Mouse (Mus musculus): ENCODE data around the gene Gm27027. TPM values are rescaled to one million over a fixed set of nuclear protein-coding genes. Genes with fewer than 3 reads are reported as not detected.

The Gm27027 gene
- polyA plus RNA-seq (2014; fragmentation: Illumina TruSeq; extraction: RNeasy Lipid Tissue Mini Kit (QIAGEN cat#74804); ENCODE audit: low read depth, low replicate concordance): not detected

DNA sequence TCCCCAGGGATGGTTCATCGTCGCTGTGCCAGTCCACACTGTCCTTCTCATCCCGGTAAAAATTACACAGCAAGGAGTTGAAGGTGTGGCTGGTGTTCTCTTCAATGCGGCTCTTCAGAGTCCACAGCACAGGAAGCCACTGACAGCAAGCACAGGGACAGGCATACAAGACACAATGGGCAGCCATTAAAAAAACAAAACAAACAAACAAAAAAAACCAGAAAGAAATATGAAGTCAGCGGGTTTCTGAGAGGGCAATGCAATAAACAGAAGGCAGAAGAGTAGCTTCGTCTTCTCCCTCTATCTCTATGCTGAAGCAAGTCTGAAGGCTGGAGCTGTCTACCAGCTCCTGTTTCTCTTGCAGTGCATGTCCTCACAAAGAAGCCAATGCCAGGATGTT lies at the start of gene Gm27027:
Gene Gm27027, minus strand, starts transcription at position 101 of the 400 bp plus-strand sequence.

DNA sequence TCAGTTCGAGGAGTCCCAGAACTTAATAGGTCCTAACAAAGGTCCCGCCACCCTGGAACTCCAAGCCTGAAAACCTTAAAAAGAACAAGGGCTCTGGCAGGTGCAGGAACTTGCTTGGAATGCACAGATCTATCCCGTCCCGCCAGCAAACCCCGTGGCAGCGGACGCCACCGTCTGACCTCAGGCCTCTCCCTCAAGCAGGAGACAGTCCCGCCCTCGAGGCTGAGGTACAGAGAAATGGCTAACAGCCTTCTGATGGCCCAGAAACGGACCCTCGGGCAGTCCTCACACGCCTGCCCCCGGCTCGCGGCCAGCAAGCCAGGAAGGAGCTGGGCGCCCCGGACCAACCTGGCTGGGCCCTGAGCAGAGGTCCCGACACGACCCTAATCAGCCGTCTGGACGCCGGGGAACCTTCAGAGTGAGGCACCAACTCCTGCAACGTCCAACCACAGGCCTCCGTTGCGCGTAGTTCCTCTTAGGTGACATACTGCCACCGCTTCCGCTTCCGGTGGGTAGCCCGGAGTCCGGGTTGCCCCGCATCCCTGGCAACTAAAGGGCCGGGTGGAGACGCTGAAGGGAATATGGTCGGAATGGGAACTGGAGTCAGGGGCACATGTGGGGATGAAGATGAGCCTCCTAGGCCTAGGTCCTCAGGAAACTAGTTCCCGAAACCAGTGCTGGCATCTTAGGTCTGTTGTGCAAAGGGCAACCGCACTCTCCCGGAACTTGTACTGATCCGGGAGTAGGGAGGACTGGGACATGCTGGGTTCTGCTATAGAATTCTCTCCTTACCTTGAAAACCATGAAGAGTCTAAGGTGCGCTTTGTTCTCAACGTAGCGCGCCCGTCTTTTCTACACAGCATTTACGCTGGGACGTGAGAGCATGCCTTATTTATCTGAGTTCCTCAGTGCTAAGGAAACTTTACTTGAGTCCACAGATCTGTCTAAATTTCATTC lies 14.5 kb upstream of the Gm27027 start, which contains the start of gene Alkbh3:
Gene Alkbh3, minus strand, starts transcription at position 473 of the 957 bp plus-strand sequence.

DNA sequence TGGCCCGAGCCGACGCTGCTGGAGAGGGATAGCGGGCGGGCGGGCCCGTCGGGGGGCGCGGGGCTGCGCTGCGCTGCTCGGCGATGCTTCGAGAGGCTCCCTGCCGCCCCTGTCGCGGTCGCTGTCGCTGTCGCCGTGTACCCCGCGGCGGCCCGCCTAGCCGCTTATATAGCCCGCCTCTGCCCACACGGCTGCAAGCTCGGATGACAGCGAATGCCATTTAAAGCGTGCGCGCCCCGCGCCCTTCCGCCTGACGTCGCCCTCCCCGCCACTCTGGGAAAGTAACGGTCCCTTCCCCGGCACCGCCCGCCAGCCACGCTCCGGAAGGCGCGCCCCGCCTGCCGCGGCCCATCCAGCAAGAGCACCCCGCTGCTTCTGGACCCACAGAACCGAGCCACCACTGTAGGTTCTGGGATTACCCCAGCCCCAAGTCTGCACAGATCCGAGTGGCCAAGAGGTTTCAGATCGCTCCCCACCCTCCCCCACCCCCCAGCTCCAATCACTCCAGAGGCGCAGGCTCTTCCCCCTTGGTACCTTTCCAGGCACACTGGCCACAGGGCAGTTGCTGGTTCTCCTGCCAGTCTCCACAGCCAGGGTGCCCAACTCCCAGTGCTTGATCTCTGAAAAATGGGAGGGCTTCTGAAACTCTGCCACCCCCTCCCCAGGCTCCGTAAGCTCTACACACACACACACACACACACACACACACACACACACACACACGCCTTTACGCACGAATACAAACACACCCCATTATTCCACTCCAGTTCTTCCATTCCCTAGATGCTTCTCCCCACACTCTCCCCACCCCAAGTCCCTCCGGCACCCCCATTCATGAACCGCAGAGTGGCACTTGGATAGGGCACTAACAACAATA lies 39.0 kb downstream of the Gm27027 start, which contains the start of gene Gm13889:
Gene Gm13889, minus strand, starts transcription at position 294 of the 877 bp plus-strand sequence.

Other genes with a start within 250 kb of the Gm27027 start
- gene Ext2, start 173.8 kb downstream of the Gm27027 start, polyA plus RNA-seq (2014; fragmentation: Illumina TruSeq; extraction: RNeasy Lipid Tissue Mini Kit (QIAGEN cat#74804); ENCODE audit: low read depth, low replicate concordance): 25.3 TPM
- 2.2 TPM for gene Accs, start 146.4 kb downstream of the Gm27027 start, polyA plus RNA-seq (2014; fragmentation: Illumina TruSeq; extraction: RNeasy Lipid Tissue Mini Kit (QIAGEN cat#74804); ENCODE audit: low read depth, low replicate concordance)
- not detected for gene Accsl, start 127.2 kb downstream of the Gm27027 start, polyA plus RNA-seq (2014; fragmentation: Illumina TruSeq; extraction: RNeasy Lipid Tissue Mini Kit (QIAGEN cat#74804); ENCODE audit: low read depth, low replicate concordance)
- gene Gm13889, start 39.2 kb downstream of the Gm27027 start, polyA plus RNA-seq (2014; fragmentation: Illumina TruSeq; extraction: RNeasy Lipid Tissue Mini Kit (QIAGEN cat#74804); ENCODE audit: low read depth, low replicate concordance): not detected
- 18.3 TPM for gene Alkbh3, start 14.5 kb upstream of the Gm27027 start, polyA plus RNA-seq (2014; fragmentation: Illumina TruSeq; extraction: RNeasy Lipid Tissue Mini Kit (QIAGEN cat#74804); ENCODE audit: low read depth, low replicate concordance)
- 207 TPM for gene Hsd17b12, start 161.6 kb upstream of the Gm27027 start, polyA plus RNA-seq (2014; fragmentation: Illumina TruSeq; extraction: RNeasy Lipid Tissue Mini Kit (QIAGEN cat#74804); ENCODE audit: low read depth, low replicate concordance)

Data from kidney, adult 10 weeks (tissue).